22 mouse cellular contexts compared by ENCODE assay signal in genomic region chr15:25884416-25884958, GRCm38 (mm10). TPM values are rescaled to one million over a fixed set of nuclear protein-coding genes. Genes with fewer than 3 reads are reported as not detected.
DNase-seq lines count a peak whose midpoint lies in the region; ATAC-seq lines count a peak whose summit lies in the region.
"Had no signal": no experiment of that assay in that cellular context is flagged by ENCODE, and none has a peak within 500 bp of the region (broad histone marks: within the 10 kb centered on the region; RNA-seq: fewer than 3 reads in every experiment).

No protein-coding gene starts in this region.

- H3K9ac ChIP-seq in kidney, embryonic 16.5 days (replicated peaks; ENCODE audit: low read length): 0 out of 2 replicates have a peak overlapping the region, but pooled peaks have one; percentile 22
- H3K9ac ChIP-seq in embryonic facial prominence, embryonic 14.5 days (ENCODE audit: low read depth, low read length): no peak overlapping the region
- no peak overlapping the region for H3K9ac ChIP-seq in stomach, embryonic 14.5 days (replicated peaks; ENCODE audit: low read depth, low read length)
- H3K9ac ChIP-seq: forebrain, embryonic 12.5 days; heart, embryonic 15.5 days had no signal

- ATAC-seq in kidney, embryonic 16.5 days (ENCODE audit: low FRiP score, low TSS enrichment): no peak
- ATAC-seq in embryonic facial prominence, embryonic 14.5 days (ENCODE audit: low read depth): no peak; the same call in 1 of the 2 replicates
- no peak for ATAC-seq in stomach, embryonic 14.5 days (ENCODE audit: insufficient number of reproducible peaks, insufficient read depth, low FRiP score, low read depth)
- ATAC-seq: hindbrain, postnatal 0 days had no signal

- no peak for DNase-seq in kidney, postnatal 10 days
- peak; percentile 16 for DNase-seq in embryonic facial prominence, embryonic 14.5 days (ENCODE audit: low spot score)
- no peak for DNase-seq in cerebellum, adult 9-10 months
- DNase-seq in left cerebral cortex, postnatal 14 days (ENCODE audit: low spot score in 2 of 2): no peak
- no peak for DNase-seq in spleen, postnatal 14 days (ENCODE audit: low spot score in 2 of 2)
- DNase-seq: adrenal gland, adult 8-10 months; B cell, adult 2 months; cerebellum, adult 9-11 months; kidney, adult 2 months; kidney, postnatal 25 days; layer of hippocampus, adult 9-11 months; lung, postnatal 10 days; spleen, adult 18-20 months; thymus, postnatal 36 days had no signal

- H3K36me3 ChIP-seq in kidney, embryonic 16.5 days (ENCODE audit: insufficient read depth, low read length): no peaks in the 10 kb centered on the region
- no peaks in the 10 kb centered on the region for H3K36me3 ChIP-seq in embryonic facial prominence, embryonic 14.5 days (ENCODE audit: control insufficient read depth, insufficient read depth, low read length)
- no peaks in the 10 kb centered on the region for H3K36me3 ChIP-seq in macrophage (ENCODE audit: inconsistent target)
- no peaks in the 10 kb centered on the region for H3K36me3 ChIP-seq in stomach, embryonic 14.5 days (ENCODE audit: control insufficient read depth, insufficient read depth, low read length)
- H3K36me3 ChIP-seq: forebrain, embryonic 12.5 days; heart, embryonic 15.5 days; hindbrain, embryonic 10.5 days had no signal

- no peaks in the 10 kb centered on the region for H3K9me3 ChIP-seq in kidney, embryonic 16.5 days (ENCODE audit: low read length)
- no peaks in the 10 kb centered on the region for H3K9me3 ChIP-seq in embryonic facial prominence, embryonic 14.5 days (ENCODE audit: control insufficient read depth, low read length)
- no peaks in the 10 kb centered on the region for H3K9me3 ChIP-seq in stomach, embryonic 14.5 days (ENCODE audit: control insufficient read depth, low read depth, low read length)
- H3K9me3 ChIP-seq: forebrain, embryonic 12.5 days; heart, embryonic 15.5 days; hindbrain, embryonic 10.5 days had no signal

- peaks cover 73% of the 10 kb centered on the region; the same call in 1 of the 2 replicates for H3K79me2 ChIP-seq in macrophage (ENCODE audit: inconsistent target)

- H3K4me3 ChIP-seq in kidney, embryonic 16.5 days (ENCODE audit: low read length): no peak overlapping the region
- H3K4me3 ChIP-seq in embryonic facial prominence, embryonic 14.5 days (ENCODE audit: low read depth, low read length): no peak overlapping the region
- H3K4me3 ChIP-seq in macrophage (ENCODE audit: inconsistent target): no peak overlapping the region
- no peak overlapping the region for H3K4me3 ChIP-seq in stomach, embryonic 14.5 days (ENCODE audit: low read depth, low read length)
- H3K4me3 ChIP-seq: forebrain, embryonic 12.5 days; heart, embryonic 15.5 days; hindbrain, embryonic 10.5 days had no signal

- intact Hi-C loops in left cerebral cortex, postnatal 14 days (cut with DNase I): no loop called here

- H3K4me2 ChIP-seq in kidney, embryonic 16.5 days (replicated peaks; ENCODE audit: low read depth, low read length): no peak overlapping the region
- no peak overlapping the region for H3K4me2 ChIP-seq in embryonic facial prominence, embryonic 14.5 days (ENCODE audit: low read depth, low read length)
- H3K4me2 ChIP-seq in stomach, embryonic 14.5 days (replicated peaks; ENCODE audit: low read depth, low read length): no peak overlapping the region
- H3K4me2 ChIP-seq: forebrain, embryonic 12.5 days; heart, embryonic 15.5 days; midbrain, embryonic 11.5 days had no signal

- no peak overlapping the region for H3K27ac ChIP-seq in kidney, embryonic 16.5 days (ENCODE audit: low read length)
- no peak overlapping the region for H3K27ac ChIP-seq in embryonic facial prominence, embryonic 14.5 days (replicated peaks; ENCODE audit: low read depth, low read length)
- peak overlapping the region; percentile 7; the same call in 1 of the 2 replicates for H3K27ac ChIP-seq in macrophage
- H3K27ac ChIP-seq in stomach, embryonic 14.5 days (ENCODE audit: low read length): peak overlapping the region; percentile 52; the same call in 1 of the 2 replicates
- H3K27ac ChIP-seq: forebrain, embryonic 12.5 days; heart, embryonic 15.5 days; hindbrain, embryonic 10.5 days; hindbrain, postnatal 0 days had no signal

- WGBS in kidney, embryonic 16.5 days: 81% methylated on average over 14 of the region's 14 CpGs
- WGBS in embryonic facial prominence, embryonic 14.5 days: 79% methylated on average over 14 of the region's 14 CpGs
- 45% methylated on average over 13 of the region's 14 CpGs for WGBS in macrophage (ENCODE audit: missing documents)
- WGBS in stomach, embryonic 14.5 days: 68% methylated on average over 14 of the region's 14 CpGs

- H3K27me3 ChIP-seq in kidney, embryonic 16.5 days (ENCODE audit: insufficient read depth, low read length): no peaks in the 10 kb centered on the region
- no peaks in the 10 kb centered on the region for H3K27me3 ChIP-seq in embryonic facial prominence, embryonic 14.5 days (replicated peaks; ENCODE audit: control insufficient read depth, insufficient read depth, low read length)
- H3K27me3 ChIP-seq in stomach, embryonic 14.5 days (ENCODE audit: control insufficient read depth, insufficient read depth, low read length): no peaks in the 10 kb centered on the region
- H3K27me3 ChIP-seq: forebrain, embryonic 12.5 days; heart, embryonic 15.5 days had no signal

- no peaks in the 10 kb centered on the region for H3K4me1 ChIP-seq in kidney, embryonic 16.5 days (ENCODE audit: insufficient read depth, low read length)
- H3K4me1 ChIP-seq in embryonic facial prominence, embryonic 14.5 days (ENCODE audit: control insufficient read depth, insufficient read depth, low read length): 0 out of 2 replicates have a peak, but pooled peaks cover 3% of the 10 kb centered on the region
- H3K4me1 ChIP-seq in stomach, embryonic 14.5 days (ENCODE audit: control insufficient read depth, insufficient read depth, low read length): no peaks in the 10 kb centered on the region
- H3K4me1 ChIP-seq: heart, embryonic 15.5 days; hindbrain, embryonic 10.5 days had no signal

RNA-seq across cellular contexts. Expression of gene Retreg1, which starts 41.5 kb away (rescaled TPM):
- 21.5 and 22.0 TPM in 2 replicates for polyA plus RNA-seq in kidney, embryonic 16.5 days (2015; fragmentation: Nextera tagmentation; extraction: Ambion mirVana)
- polyA plus RNA-seq in embryonic facial prominence, embryonic 14.5 days (2014; fragmentation: Nextera tagmentation; extraction: Ambion mirVana): 9.8 and 16.5 TPM in 2 replicates
- total RNA-seq in macrophage (2018; cell fraction: chromatin; rRNA removed): 10 to 100 TPM in 16 of 26 experiments, 1 to 10 TPM in 10; 5.6 to 29.9 (median 13.3) TPM
- 10 to 100 TPM; 23.2 to 63.0 (median 43.8) TPM for total RNA-seq in macrophage (2018; cell fraction: cytosol; rRNA removed)
- total RNA-seq in macrophage (2018; cell fraction: nucleus; rRNA removed): 10 to 100 TPM; 18.9 to 48.7 (median 33.3) TPM
- polyA plus RNA-seq in macrophage (2018): 43.8 to 52.0 TPM (median 44.9 TPM) in 3 replicates
- polyA plus RNA-seq in stomach, embryonic 14.5 days (2014; fragmentation: Nextera tagmentation; extraction: Ambion mirVana): 15.6 and 16.9 TPM in 2 replicates
- total RNA-seq in left cerebral cortex, postnatal 14 days (2021): 10 to 100 TPM; 35.0 to 39.9 TPM

Comparison
In these comparisons a context has a peak if more than half of its experiments do, and no peak if none do; other contexts are left out.
1. H3K27ac ChIP-seq: peak in macrophage (single experiment) and stomach, embryonic 14.5 days (single experiment); none in kidney, embryonic 16.5 days (single experiment) and embryonic facial prominence, embryonic 14.5 days (single experiment).